Mouse (Mus musculus) E14TG2a.4 (cell line): Measurements from ENCODE around the gene Galnt11.

Experiments used
- CTCF ChIP-seq: conservative IDR thresholded peaks from 2 replicates; pipeline ENCODE4 v1.5.1; 2014; ENCODE audit warnings: low read length
- NANOG ChIP-seq: IDR thresholded peaks from 2 replicates; pipeline ENCODE4 v1.6.1; 2014; ENCODE audit warnings: borderline replicate concordance, low read length, mixed read lengths
- POU5F1 ChIP-seq: IDR thresholded peaks from 2 replicates; pipeline ENCODE4 v1.6.1; 2014; ENCODE audit warnings: low read length, borderline replicate concordance

GRCm38 (mm10) chr5:25190521-25190920 lies 31.2 kb upstream of the Galnt11 start:
- TF ChIP-seq CTCF = no peak
- TF ChIP-seq POU5F1 = no peak
- TF ChIP-seq NANOG = no peak
